Mouse (Mus musculus): ENCODE data around the gene St7.
A peak's percentile ranks its signal among the peaks of the same experiment; 100 is the strongest.

The St7 gene

GRCm38 (mm10) chr6:17828382-17828781 is 135.6 kb downstream of the St7 start:
- DNase-seq = no peak

- DNase-seq = no peak
Observed at GRCm38 (mm10) chr6:17829981-17830380, 137.2 kb downstream of the St7 start.

DNA sequence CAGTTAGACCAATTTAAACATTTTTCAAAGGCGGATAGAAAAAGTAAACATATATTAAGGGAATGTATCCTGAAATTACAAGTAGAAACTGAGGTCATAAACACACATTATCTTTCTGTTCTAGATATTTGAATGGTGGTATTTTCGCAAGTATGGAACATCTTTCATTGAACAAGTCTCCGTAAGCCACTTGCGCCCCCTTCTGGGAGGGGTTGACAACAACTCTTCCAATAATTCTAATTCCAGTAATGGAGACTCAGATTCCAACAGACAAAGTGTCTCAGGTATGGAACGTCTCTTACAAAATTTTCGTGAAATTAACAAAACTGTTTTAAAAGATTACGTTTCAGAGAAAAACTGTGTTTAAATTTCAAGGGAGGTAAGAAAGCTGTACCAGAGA is 141.8 kb downstream of the St7 start:
- peak; percentile 78 to 88 for DNase-seq

- no peak for DNase-seq
Observed at GRCm38 (mm10) chr6:17835693-17836092, 143.0 kb downstream of the St7 start.

- no peak for DNase-seq
Observed at GRCm38 (mm10) chr6:17837676-17838075, 144.9 kb downstream of the St7 start.

DNA sequence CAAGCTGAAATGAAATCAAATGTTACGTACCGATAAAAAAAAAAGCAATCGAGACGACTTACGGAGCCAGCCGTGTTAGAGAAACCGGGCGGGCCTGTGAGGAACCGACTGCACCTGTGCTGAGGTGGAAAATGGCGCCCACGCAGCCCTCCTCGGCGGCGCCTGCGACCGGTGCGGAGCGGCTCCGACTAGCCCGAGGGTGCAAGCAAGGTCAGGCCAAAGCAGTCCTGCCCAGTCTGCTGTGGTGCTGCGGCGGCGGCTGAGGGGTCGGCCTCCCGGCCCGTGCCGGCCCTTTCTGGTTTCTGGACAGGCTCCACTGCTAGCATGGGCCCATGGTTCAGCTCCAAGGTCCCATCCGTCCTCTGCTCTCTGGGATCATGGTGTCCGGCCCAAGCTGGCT is 147.7 kb downstream of the St7 start:
- DNase-seq = no peak

- peak; percentile 29 to 72 for DNase-seq
Observed at GRCm38 (mm10) chr6:17842759-17843158, 150.0 kb downstream of the St7 start.

DNA sequence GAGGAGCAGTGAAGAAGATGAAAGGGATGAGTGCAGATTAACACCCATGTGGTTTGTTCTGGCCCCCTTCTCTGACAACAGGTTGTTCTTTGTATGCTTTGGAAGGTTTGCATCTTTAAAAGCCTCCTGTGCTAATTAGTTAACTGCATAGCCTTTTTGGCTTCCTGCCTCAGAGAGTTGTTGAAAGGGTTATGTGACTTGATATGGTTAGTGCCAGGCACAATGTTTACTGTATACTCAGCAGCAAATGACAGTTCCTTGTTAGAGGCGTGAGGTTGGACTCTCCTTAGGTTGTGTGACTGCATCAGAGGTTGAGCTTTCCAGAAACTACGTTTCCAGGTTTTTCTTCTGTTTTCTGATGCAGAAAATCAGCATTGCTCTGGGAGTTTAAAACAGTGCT is 158.6 kb downstream of the St7 start:
- no peak for DNase-seq

- DNase-seq = no peak
Observed at GRCm38 (mm10) chr6:17853587-17854274, 161.0 kb downstream of the St7 start.

DNA sequence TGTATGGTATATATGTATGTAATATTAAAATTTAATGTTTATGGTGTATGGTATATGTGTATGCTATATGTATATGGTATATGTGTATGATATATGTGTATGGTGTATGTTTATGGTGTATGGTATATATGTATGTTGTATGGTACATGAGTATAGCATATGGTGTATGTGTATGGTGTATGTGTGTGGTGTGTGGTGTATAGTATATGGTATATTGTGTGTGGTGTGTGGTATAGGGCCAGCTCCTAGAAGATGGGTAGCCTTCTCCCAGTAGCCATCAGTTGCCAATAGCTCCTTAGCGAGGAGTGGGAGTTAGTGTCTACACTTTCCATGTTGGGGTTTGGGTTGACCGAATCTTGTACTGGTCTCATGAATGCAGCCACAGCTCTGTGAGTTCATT is 162.9 kb downstream of the St7 start:
- no peak for DNase-seq

- no peak for DNase-seq
Observed at GRCm38 (mm10) chr6:17859564-17859963, 166.8 kb downstream of the St7 start.

DNA sequence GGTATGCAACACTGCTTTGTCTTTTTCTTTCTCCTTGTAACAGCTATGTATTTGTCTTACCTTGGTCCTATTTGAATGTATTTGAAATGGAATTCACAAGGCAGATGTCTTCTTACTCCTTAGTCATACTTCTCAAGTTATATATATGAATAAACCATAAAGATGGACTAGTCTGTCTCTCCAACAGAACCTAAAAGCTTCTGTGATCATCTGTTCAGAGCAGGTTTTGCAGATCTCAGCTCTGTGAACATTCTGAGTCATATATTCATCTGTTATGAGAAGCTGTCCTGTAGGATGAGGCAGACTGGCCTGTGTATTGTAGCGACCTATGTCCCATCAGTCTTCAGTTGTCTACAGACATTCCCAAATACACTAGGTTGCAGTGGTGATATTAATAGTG is 167.7 kb downstream of the St7 start:
- DNase-seq = no peak

DNA sequence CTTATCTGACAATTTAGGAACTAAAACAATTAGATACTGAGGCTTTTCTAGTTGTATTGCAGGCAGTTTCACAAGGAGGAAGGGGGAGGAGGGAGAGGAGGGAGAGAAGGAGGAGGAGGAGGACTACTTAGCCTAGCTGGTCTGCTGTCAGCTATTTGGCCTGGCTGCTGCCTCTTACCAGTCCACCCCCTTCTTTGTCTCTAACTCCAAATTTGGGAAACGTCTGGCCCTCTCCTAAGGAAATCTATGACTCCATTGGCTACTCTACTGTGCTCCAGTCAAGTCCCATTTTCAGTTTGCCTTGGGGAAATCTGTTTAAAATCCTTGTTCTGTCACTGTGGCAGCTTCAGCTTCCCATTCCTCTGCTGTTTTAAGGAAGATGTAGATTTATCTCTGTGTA is 175.1 kb downstream of the St7 start:
- DNase-seq = no peak

DNA sequence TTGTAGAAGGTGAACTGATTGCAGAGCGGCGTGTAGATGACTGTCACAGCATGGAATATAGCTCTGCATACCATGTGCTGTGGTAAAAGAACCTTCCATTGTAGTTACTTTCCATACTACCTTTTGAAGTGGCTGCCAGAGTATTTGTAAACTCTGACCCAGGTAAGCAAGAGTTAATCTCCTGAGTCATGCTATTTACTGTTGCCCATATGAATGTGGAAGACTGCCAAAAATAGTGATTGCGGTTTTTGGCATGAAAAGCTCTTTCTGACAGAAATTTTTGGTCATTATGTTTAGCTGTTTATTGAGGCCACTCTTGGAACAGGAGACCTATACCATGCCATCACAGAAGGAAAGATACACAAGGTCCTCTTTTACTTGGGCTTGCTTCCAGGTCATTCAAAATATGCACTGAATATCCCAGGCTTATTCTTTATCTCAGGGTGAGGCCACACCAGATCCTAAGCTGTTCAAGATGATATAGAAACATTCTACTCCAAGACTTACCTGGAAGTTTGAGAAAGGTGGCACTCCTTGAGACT is 179.2 kb downstream of the St7 start:
- no peak for DNase-seq

DNA sequence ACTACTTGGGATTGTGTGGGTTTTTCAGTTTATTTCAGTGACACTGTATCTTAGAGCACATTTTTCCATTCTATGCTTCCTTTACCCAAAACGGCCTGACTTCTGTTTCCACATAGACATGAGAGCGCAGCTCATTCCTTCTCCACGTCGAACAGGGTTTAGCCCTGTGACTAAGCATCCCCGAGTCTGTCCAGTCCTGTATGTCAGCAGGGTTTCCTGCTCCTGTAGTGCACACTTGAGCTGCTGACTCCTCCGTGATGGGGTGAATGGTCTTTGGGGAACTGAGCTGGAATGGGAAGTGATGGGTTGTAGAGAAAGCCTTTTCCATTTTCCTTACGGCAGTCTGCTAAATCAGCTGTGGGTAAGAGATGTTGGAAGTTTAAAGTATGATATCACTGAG is 182.9 kb downstream of the St7 start:
- no peak for DNase-seq

- no peak for DNase-seq
Observed at GRCm38 (mm10) chr6:17876023-17876613, 183.4 kb downstream of the St7 start.

DNA sequence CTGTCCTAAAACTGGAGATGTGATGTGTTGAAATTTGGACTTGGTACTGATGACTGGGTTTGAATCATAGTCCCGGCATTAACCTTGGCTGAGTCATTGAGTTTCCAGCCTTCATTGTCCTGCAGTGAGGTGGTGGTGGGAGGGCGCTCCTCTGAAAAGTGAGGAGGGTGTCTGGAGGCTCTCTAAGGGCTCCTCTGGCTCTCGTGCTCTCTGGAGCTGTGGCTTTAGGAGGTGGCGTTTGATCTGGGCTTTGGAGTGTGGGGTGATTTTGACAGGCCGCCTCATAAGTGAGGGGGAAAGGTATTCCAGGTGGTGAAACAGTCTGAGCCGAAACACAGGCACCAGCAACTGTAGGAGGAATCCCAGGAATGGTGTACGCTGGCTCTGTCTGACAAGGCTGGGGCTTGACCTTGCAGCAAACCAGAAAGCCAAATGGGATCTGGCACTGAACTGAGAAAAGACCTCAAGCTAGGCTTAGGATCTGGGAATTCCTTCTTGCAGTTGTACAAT is 184.0 kb downstream of the St7 start:
- DNase-seq = no peak

- DNase-seq = no peak
Observed at GRCm38 (mm10) chr6:17882943-17883342, 190.2 kb downstream of the St7 start.

- DNase-seq = no peak
Observed at GRCm38 (mm10) chr6:17887765-17888164, 195.0 kb downstream of the St7 start.

GRCm38 (mm10) chr6:17895562-17895961 is 202.8 kb downstream of the St7 start:
- no peak for DNase-seq

GRCm38 (mm10) chr6:17898539-17898938 is 205.8 kb downstream of the St7 start:
- no peak for DNase-seq

DNA sequence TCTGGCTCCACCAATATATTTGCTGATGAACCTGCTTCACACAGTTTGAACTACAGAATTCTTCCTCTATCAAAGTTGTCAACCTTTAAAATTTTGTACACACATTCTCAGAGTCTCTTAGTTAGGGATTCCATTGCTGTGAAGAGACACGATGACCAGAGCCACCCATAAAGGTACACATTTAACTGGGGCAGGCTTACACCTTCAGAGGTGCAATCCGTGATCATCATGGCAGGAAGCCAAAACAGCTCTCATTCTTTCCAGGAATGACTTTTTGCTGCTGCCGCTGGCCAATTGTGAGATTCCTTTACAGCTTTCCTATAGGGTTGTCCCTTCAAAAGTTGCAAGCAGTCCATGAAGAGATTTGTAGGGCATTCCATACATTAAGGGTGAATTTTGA is 210.6 kb downstream of the St7 start:
- DNase-seq = peak; percentile 26 to 61

GRCm38 (mm10) chr6:17905776-17906175 is 213.0 kb downstream of the St7 start:
- DNase-seq = no peak

DNA sequence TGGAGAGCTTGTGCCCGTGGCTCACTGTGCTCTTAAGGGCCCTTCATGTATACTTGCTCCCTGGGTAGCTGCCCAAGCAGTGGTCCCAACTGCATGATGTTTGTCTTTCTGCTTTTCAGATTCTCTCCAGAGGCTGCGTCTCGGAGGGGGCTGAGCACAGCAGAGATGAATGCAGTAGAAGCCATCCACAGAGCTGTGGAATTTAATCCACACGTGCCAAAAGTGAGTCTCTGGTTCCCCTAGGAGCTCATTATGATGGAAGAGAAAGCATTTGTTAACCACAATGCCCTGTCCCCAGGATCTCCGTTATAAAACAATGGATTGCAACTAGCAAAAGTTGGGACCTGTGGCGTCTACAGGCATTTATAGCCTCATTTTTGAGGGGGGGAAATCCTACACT is 213.6 kb downstream of the St7 start:
- no peak for DNase-seq
